Mouse (Mus musculus) E14TG2a.4 (cell line): ENCODE data around the gene Tank.

ENCODE experiments used
- CTCF ChIP-seq: conservative IDR thresholded peaks from 2 replicates; pipeline ENCODE4 v1.5.1; 2014; ENCODE audit warnings: low read length
- NANOG ChIP-seq: IDR thresholded peaks from 2 replicates; pipeline ENCODE4 v1.6.1; 2014; ENCODE audit warnings: borderline replicate concordance, low read length, mixed read lengths

- TF ChIP-seq CTCF: no peak
- TF ChIP-seq NANOG: no peak
Measured at GRCm38 (mm10) chr2:61651640-61652039, 73.3 kb downstream of the Tank start.
